Mouse (Mus musculus) small intestine, adult 2 months (tissue): ENCODE measurements around the gene Mad1l1.

Experiments used
- CTCF ChIP-seq: fragments of 200-500 bp; IDR thresholded peaks from 2 replicates; pipeline ENCODE4 v1.5.1; 2012; ENCODE audit warnings: low read depth, mild to moderate bottlenecking, control low read depth, inconsistent platforms, low read length, moderate library complexity, mixed read lengths; ENCODE audit not compliant: insufficient replicate concordance, insufficient read length; ENCODE audit errors: extremely low read depth
- POLR2A ChIP-seq: fragments of 200-500 bp; IDR thresholded peaks from 2 replicates; pipeline ENCODE4 v1.6.1; 2012; ENCODE audit warnings: low read depth, mild to moderate bottlenecking, control low read depth, inconsistent platforms, low read length, moderate library complexity

DNA sequence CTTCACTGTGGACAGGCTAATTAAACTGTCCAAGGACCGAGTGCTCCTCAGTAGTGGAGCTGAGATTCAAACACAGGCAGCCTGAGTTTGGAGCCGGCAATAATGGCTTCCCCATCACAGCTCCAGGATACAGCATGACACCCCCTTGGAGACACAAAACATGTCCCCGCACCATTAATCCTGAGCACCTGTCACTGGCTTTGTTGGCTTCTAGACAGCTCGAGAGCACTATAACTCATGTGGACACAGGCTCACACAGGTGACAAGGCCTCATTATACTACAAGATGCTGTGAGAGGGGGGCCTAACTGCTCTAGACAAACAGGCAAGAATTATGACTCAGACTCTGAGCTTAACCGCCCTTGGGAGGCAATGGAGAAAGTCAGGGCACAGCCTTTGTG, 66.1 kb downstream of the Mad1l1 start:
- TF ChIP-seq POLR2A, result no peak
- TF ChIP-seq CTCF, result no peak
